Mouse (Mus musculus): ENCODE measurements around the gene Wwc1. TPM values are rescaled to one million over a fixed set of nuclear protein-coding genes. Genes with fewer than 3 reads are reported as not detected.

Gene Wwc1
- polyA plus RNA-seq, 1 experiment: 97.0 TPM

DNA sequence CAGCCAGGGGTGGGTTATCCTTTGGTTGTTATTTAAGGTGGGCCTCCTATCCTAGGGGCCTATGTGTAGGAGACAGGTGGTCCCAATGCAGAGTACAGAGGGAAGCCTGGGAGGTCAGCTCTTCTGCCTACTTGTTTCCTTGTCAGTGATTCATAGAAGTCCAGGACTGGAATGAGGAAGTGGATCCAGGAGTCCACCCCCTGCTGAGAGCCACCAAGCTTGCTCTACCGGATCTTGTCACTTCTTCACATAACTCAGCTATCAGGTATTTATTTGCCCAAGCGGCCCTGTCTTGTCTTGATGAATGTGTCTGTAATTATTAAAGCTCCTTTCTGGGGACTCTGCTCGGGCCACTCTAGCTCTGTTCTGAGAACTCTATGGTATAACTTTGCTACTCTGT is 24.8 kb downstream of the Wwc1 start:
- DNase-seq: no peak
- Histone ChIP-seq H3K4me1 (ENCODE audit: control insufficient read depth, insufficient read depth, low read length) (0 out of 2 replicates have a peak, but pooled peaks cover 2% of the 10 kb centered on the region), H3K4me3 (replicated peaks; ENCODE audit: extremely low read depth, low read depth, low read length) (no peak overlapping the region)
- 15% methylated on average over 3 of the region's 3 CpGs for WGBS
- TF ChIP-seq CTCF (IDR thresholded peaks at IDR 0.05; ENCODE audit: insufficient read depth, low read length) (no peak), POLR2A (IDR thresholded peaks at IDR 0.05; ENCODE audit: borderline replicate concordance, extremely low read depth, low read depth, low read length) (no peak)

DNA sequence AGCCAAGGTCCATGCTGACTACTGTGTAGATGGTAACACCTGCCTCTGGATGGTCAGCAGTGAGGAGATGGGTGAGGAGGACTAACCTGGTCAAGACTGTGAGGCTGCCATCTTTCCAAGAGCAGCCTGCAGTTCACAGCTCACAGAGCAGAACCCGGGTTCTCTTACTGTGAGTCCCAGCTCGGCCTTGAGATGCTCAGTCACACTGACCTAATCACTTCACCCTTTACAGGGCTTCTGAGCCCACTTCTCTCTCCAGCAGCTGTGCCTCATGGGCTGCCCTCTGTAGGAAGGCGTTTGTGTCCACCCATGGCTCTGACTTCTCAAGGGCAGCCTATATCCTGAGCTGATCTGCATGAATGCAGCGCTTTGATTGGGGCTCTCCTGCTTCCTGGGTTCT is 27.1 kb downstream of the Wwc1 start:
- no peak for DNase-seq
- WGBS: 80% methylated on average over 4 of the region's 4 CpGs
- no peak for TF ChIP-seq CTCF (IDR thresholded peaks at IDR 0.05; ENCODE audit: insufficient read depth, low read length)
- no peak for TF ChIP-seq POLR2A (IDR thresholded peaks at IDR 0.05; ENCODE audit: borderline replicate concordance, extremely low read depth, low read depth, low read length)
- peaks cover 2% of the 10 kb centered on the region; the same call in 1 of the 2 replicates for H3K4me1 ChIP-seq (ENCODE audit: control insufficient read depth, insufficient read depth, low read length)
- no peak overlapping the region for H3K4me3 ChIP-seq (replicated peaks; ENCODE audit: extremely low read depth, low read depth, low read length)

DNA sequence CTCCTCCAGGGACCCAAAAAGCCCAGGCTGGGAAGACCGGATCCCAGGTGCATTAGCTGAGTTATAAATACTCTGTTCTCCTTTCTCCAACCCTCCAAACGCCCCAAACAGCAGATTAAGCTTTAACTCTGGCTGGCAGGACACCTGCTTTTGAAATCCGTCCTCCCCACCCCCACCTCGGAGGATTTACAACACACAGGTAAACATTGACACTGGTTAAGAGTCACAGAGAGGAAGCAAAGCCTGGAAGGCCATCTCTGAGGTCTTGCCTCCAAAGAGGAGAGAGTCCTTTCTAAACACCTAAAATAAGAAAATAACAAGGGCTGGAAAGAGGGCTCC is 28.6 kb downstream of the Wwc1 start:
- no peak overlapping the region for H3K4me3 ChIP-seq (replicated peaks; ENCODE audit: extremely low read depth, low read depth, low read length)
- WGBS: 47% methylated on average over 4 of the region's 4 CpGs
- no peak for TF ChIP-seq CTCF (IDR thresholded peaks at IDR 0.05; ENCODE audit: insufficient read depth, low read length)
- TF ChIP-seq POLR2A (IDR thresholded peaks at IDR 0.05; ENCODE audit: borderline replicate concordance, extremely low read depth, low read depth, low read length): no peak
- peaks cover 4% of the 10 kb centered on the region for H3K4me1 ChIP-seq (ENCODE audit: control insufficient read depth, insufficient read depth, low read length)
- peak; percentile 58 for DNase-seq

DNA sequence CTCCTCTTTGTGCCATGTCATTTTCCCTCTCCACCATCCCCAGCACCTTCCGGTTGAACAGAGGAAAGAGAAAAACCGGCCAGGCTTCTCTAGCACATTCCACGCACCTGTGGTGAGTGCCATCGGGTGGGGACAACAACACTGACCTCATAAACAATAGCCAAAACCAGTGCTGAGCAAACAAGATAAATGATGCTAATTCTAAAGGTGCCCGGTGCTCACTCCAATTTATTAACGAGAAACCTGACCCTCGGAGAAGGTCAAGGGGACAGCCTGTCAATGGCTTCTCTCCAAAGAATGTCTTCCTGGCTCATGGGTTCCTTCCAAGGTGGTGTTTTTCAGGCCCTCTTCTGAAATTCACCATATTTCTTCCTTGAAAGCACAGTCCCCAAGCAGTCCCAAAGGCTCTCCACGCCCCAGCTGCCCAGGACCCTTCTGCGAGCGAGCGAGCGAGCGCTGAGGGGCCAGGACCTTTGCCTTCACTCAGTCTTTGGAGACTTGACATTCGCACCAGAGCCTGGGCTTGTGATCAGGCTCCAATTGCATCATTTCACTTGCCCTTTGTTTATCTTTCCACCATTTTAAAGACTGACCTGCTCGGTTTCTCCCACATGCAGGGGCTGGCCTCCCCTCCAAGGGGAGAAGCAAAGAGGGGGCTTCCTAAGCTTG is 29.1 kb downstream of the Wwc1 start:
- TF ChIP-seq CTCF (IDR thresholded peaks at IDR 0.05; ENCODE audit: insufficient read depth, low read length) (no peak), POLR2A (IDR thresholded peaks at IDR 0.05; ENCODE audit: borderline replicate concordance, extremely low read depth, low read depth, low read length) (no peak)
- DNase-seq: no peak
- 58% methylated on average over 15 of the region's 15 CpGs for WGBS
- Histone ChIP-seq H3K4me3 (replicated peaks; ENCODE audit: extremely low read depth, low read depth, low read length) (no peak overlapping the region), H3K4me1 (ENCODE audit: control insufficient read depth, insufficient read depth, low read length) (peaks cover 4% of the 10 kb centered on the region)

DNA sequence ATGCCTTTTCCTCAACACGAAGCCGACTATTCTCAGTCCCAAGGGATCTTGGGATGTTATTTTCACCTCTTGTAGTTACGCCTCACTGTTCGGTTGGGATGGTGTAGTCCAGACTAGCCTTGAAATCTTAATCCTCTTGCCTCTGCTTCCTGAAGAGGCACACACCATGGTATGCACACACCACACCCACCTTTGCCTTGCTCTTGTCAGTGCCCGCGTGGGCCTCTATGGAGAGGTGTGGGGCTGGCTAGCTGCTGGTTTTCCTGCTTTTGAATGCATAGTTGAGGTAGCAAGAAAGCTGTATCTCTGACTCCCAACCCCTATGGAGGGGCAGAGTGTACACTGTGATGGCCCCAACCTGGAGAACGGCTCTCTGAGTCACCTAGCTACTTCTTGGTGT is 29.9 kb downstream of the Wwc1 start:
- WGBS: 56% methylated on average over 7 of the region's 7 CpGs
- no peak for TF ChIP-seq POLR2A (IDR thresholded peaks at IDR 0.05; ENCODE audit: borderline replicate concordance, extremely low read depth, low read depth, low read length)
- TF ChIP-seq CTCF (IDR thresholded peaks at IDR 0.05; ENCODE audit: insufficient read depth, low read length): no peak
- DNase-seq: no peak
- Histone ChIP-seq H3K4me3 (replicated peaks; ENCODE audit: extremely low read depth, low read depth, low read length) (no peak overlapping the region), H3K4me1 (ENCODE audit: control insufficient read depth, insufficient read depth, low read length) (peaks cover 4% of the 10 kb centered on the region)

DNA sequence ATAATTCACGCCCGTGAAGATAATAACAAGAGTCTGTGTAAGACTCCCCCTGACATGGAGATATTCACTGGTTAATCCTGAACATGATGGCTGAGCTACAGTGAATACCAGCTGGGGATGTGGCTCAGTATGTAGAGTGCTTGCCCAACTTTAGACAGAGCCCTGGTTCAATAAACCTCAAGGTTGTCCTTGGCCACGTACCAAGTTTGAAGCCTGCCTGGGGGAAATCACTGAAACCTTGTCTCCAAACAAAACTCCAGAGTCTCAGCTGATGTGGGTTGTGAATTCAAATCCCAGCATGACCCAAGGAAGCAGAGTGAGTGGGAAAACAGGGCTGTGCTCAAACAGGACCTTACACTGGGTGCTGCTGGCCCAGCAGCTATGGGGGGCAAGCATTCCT is 30.3 kb downstream of the Wwc1 start:
- Histone ChIP-seq H3K4me1 (ENCODE audit: control insufficient read depth, insufficient read depth, low read length) (peaks cover 4% of the 10 kb centered on the region), H3K4me3 (replicated peaks; ENCODE audit: extremely low read depth, low read depth, low read length) (no peak overlapping the region)
- TF ChIP-seq CTCF (IDR thresholded peaks at IDR 0.05; ENCODE audit: insufficient read depth, low read length) (no peak), POLR2A (IDR thresholded peaks at IDR 0.05; ENCODE audit: borderline replicate concordance, extremely low read depth, low read depth, low read length) (no peak)
- WGBS: 74% methylated on average over 3 of the region's 3 CpGs
- no peak for DNase-seq

DNA sequence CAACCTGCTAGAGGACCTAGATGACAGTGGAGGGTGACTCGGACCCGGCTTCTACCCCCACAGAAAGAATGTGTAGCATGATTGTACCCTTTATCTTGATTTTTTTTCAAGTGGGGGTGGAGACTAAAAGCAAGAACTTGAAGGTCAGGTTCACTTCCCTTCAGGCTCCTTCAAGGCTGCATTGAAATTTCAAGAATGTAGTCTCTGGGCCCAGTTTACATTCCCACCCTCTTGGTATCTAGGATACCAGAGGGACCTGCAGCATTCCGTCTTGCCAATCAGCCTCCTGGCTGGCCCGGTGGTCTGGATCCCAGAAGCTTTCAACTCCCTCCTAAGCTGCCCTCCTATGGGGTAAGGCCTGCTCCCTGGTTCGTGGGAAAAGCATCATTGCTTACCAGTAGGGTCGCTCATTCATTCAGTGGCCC is 31.9 kb downstream of the Wwc1 start:
- 34% methylated on average over 6 of the region's 6 CpGs for WGBS
- Histone ChIP-seq H3K4me3 (replicated peaks; ENCODE audit: extremely low read depth, low read depth, low read length) (no peak overlapping the region), H3K4me1 (ENCODE audit: control insufficient read depth, insufficient read depth, low read length) (peaks cover 4% of the 10 kb centered on the region)
- TF ChIP-seq CTCF (IDR thresholded peaks at IDR 0.05; ENCODE audit: insufficient read depth, low read length) (no peak), POLR2A (IDR thresholded peaks at IDR 0.05; ENCODE audit: borderline replicate concordance, extremely low read depth, low read depth, low read length) (no peak)
- peak; percentile 44 for DNase-seq

DNA sequence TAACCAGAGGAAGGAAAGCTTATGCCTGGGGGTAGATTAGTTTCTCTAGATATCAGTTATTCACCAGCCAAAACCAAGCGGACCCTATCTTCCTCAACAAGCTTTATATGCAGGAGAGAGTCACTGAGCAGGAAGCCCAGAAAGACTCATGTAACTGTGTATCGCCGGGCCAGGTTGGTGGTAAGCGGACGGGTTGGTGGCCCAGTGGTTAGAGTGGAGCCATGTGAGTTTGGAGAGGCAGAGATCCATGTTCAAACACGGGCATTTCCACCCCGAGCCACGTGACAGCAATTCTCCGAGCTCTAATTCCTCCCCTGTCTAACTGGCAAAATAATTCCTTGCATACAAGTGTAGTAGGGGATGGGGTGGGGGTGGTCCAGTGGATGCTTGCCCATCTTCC is 32.4 kb downstream of the Wwc1 start:
- Histone ChIP-seq H3K4me3 (replicated peaks; ENCODE audit: extremely low read depth, low read depth, low read length) (no peak overlapping the region), H3K4me1 (ENCODE audit: control insufficient read depth, insufficient read depth, low read length) (peaks cover 4% of the 10 kb centered on the region)
- TF ChIP-seq CTCF (IDR thresholded peaks at IDR 0.05; ENCODE audit: insufficient read depth, low read length) (no peak), POLR2A (IDR thresholded peaks at IDR 0.05; ENCODE audit: borderline replicate concordance, extremely low read depth, low read depth, low read length) (no peak)
- 57% methylated on average over 9 of the region's 9 CpGs for WGBS
- no peak for DNase-seq

DNA sequence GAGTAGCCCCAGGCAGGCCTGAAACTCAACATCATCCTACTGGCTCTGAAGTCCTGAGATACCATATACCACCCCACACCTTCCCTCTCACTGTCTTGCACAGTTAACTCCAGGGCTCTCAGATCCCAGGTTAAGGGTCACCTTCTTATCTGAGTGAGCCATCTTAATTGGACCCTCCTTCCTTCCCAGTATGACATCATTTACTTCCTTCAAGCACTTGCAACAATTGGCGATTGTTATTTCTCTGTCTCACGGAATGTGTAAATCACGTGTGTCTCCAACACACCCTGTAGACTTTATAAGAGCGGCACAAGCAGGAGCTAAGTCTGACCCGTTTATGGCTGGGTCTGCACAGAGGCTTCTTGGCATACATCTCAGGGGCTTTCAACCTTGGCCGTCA is 35.1 kb downstream of the Wwc1 start:
- peaks cover 6% of the 10 kb centered on the region for H3K4me1 ChIP-seq (ENCODE audit: control insufficient read depth, insufficient read depth, low read length)
- TF ChIP-seq CTCF (IDR thresholded peaks at IDR 0.05; ENCODE audit: insufficient read depth, low read length) (no peak), POLR2A (IDR thresholded peaks at IDR 0.05; ENCODE audit: borderline replicate concordance, extremely low read depth, low read depth, low read length) (no peak)
- WGBS: 29% methylated on average over 6 of the region's 6 CpGs
- H3K4me3 ChIP-seq (replicated peaks; ENCODE audit: extremely low read depth, low read depth, low read length): no peak overlapping the region
- no peak for DNase-seq

DNA sequence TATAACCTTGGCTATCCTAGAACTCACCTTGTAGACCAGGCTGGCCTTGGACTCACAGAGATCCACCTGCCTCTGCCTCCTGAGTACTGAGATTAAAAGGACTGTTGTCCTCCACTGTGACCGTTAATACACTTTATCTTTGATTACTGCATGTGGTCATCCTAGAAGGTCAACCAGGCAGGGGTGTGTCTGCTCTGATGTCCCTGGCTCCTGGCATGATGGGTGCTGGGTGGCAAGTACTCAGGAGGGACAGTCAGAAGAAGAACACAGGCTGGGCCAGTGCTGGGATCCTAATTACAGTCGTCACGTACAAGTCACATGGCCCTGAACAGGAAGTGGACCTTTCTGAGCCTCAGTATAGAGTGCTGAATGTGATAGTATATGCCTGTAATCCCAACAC is 38.7 kb downstream of the Wwc1 start:
- DNase-seq: no peak
- WGBS: 61% methylated on average over 3 of the region's 3 CpGs
- Histone ChIP-seq H3K4me1 (ENCODE audit: control insufficient read depth, insufficient read depth, low read length) (peaks cover 4% of the 10 kb centered on the region), H3K4me3 (replicated peaks; ENCODE audit: extremely low read depth, low read depth, low read length) (no peak overlapping the region)
- no peak for TF ChIP-seq CTCF (IDR thresholded peaks at IDR 0.05; ENCODE audit: insufficient read depth, low read length)
- TF ChIP-seq POLR2A (IDR thresholded peaks at IDR 0.05; ENCODE audit: borderline replicate concordance, extremely low read depth, low read depth, low read length): no peak
